Mouse (Mus musculus) cerebellum, adult 2 months (tissue): ENCODE data around the gene Ubac2.

Experiments
- CTCF ChIP-seq: fragments of 200-500 bp; IDR thresholded peaks from 2 replicates; pipeline ENCODE4 v1.5.1; 2011; ENCODE audit warnings: low read depth, mild to moderate bottlenecking, control low read depth, low read length, moderate library complexity, borderline replicate concordance; ENCODE audit not compliant: insufficient read depth
- POLR2A ChIP-seq: fragments of 200-500 bp; IDR thresholded peaks from 2 replicates; pipeline ENCODE4 v1.6.1; 2011; ENCODE audit warnings: low read length, control low read depth, borderline replicate concordance; ENCODE audit not compliant: insufficient read depth

GRCm38 (mm10) chr14:121894511-121895135 is 16.2 kb downstream of the Ubac2 start:
- TF ChIP-seq CTCF (no peak), POLR2A (no peak)
